Mouse (Mus musculus) neutrophil, adult 59 days (primary cell): ENCODE measurements around the gene Smbd1. TPM values are rescaled to one million over a fixed set of nuclear protein-coding genes. Genes with fewer than 3 reads are reported as not detected.

Experiments
- total RNA-seq, 2 experiments: library from RNA; stranded (reverse); gene quantifications; 1 replicate in 1 of 2; 2 replicates in 1 of 2; pipeline ENCODE4 v1.2.4; 2023

Smbd1 gene
- total RNA-seq, result not detected

GRCm38 (mm10) chr16:32810321-32810720 is at the start of gene Smbd1:
Gene Smbd1, minus strand, starts transcription at chr16:32810477.

GRCm38 (mm10) chr16:32797426-32797689 is 12.9 kb downstream of the Smbd1 start, which contains the start of gene Muc20:
Gene Muc20, minus strand, starts transcription at chr16:32797435.

Other genes starting within 250 kb of the Smbd1 start
- gene Tfrc, start 201.6 kb downstream of the Smbd1 start, total RNA-seq, result 10 to 100 TPM; 33.8 to 49.6 TPM
- 10 to 100 TPM; 18.6 to 27.6 TPM for gene Tnk2, start 166.6 kb downstream of the Smbd1 start, total RNA-seq
- not detected for gene Muc4, start 74.6 kb downstream of the Smbd1 start, total RNA-seq
- under 1 TPM; 0.15 to 0.16 TPM for gene Muc20, start 13.0 kb downstream of the Smbd1 start, total RNA-seq
- gene Fyttd1, start 67.0 kb upstream of the Smbd1 start, total RNA-seq, result 10 to 100 TPM; 17.3 to 20.7 TPM
- 10 to 100 TPM; 17.4 to 26.2 TPM for gene Rubcn, start 67.3 kb upstream of the Smbd1 start, total RNA-seq
- 10 to 100 TPM; 28.9 to 36.5 TPM for gene Lrch3, start 103.6 kb upstream of the Smbd1 start, total RNA-seq
- under 1 TPM in 1 of 2 experiments, not detected in 1; 0.07 TPM for gene Iqcg, start 245.7 kb upstream of the Smbd1 start, total RNA-seq
- gene Rpl35a, start 246.0 kb upstream of the Smbd1 start, total RNA-seq, result 100 to 1,000 TPM; 344 to 412 TPM